Mouse (Mus musculus) embryonic facial prominence, embryonic 13.5 days (tissue): ENCODE data around the gene Slain1. TPM values are rescaled to one million over a fixed set of nuclear protein-coding genes. Genes with fewer than 3 reads are reported as not detected.

Experiments used
- ATAC-seq: fragments of 200-750 bp; cut with Nextera tagmentation; 2 replicates; pipeline ENCODE4 v1.8.0; 2017; ENCODE audit warnings: low read depth; ENCODE audit not compliant: insufficient number of reproducible peaks, insufficient read depth, low FRiP score, low TSS enrichment
- H3K27ac ChIP-seq: fragments of 300-500 bp; sonication (generic); 2 replicates; pipeline ENCODE4 v1.5.1; 2015; ENCODE audit warnings: moderate library complexity, mild to moderate bottlenecking, inconsistent platforms
- H3K27me3 ChIP-seq: fragments of 300-500 bp; sonication (generic); 2 replicates; pipeline ENCODE4 v1.6.1; 2015; ENCODE audit warnings: mild to moderate bottlenecking, inconsistent platforms
- H3K36me3 ChIP-seq: fragments of 300-500 bp; sonication (generic); 2 replicates; pipeline ENCODE4 v1.6.1; 2015; ENCODE audit warnings: mild to moderate bottlenecking, inconsistent platforms
- H3K4me1 ChIP-seq: fragments of 300-500 bp; sonication (generic); 2 replicates; pipeline ENCODE4 v1.6.1; 2015; ENCODE audit warnings: inconsistent platforms
- H3K4me2 ChIP-seq: fragments of 300-500 bp; sonication (generic); 2 replicates; pipeline ENCODE4 v1.6.1; 2015; ENCODE audit warnings: moderate library complexity, mild to moderate bottlenecking, inconsistent platforms
- H3K4me3 ChIP-seq: fragments of 300-500 bp; sonication (generic); 2 replicates; pipeline ENCODE4 v1.5.1; 2015; ENCODE audit warnings: mild to moderate bottlenecking, inconsistent platforms
- H3K9ac ChIP-seq: fragments of 300-500 bp; sonication (generic); 2 replicates; pipeline ENCODE4 v1.6.1; 2015; ENCODE audit warnings: mild to moderate bottlenecking, inconsistent platforms
- H3K9me3 ChIP-seq: fragments of 300-500 bp; sonication (generic); 2 replicates; pipeline ENCODE4 v1.6.1; 2016; ENCODE audit warnings: inconsistent platforms
- WGBS: fragments of 180-500 bp; shearing (Covaris S2); methylation state at CpG from one replicate; pipeline ENCODE4 v1.1.7; 2015; ENCODE audit warnings: mixed read lengths; 5-methylcytosine and 5-hydroxymethylcytosine counted together
- microRNA-seq: library from miRNA; unstranded; fragments of <30 nt; microRNA quantifications from one replicate; pipeline ENCODE4, GENCODE M21; 2016
- polyA plus RNA-seq: library from polyadenylated mRNA; unstranded; fragments of >200 nt; fragmentation: Nextera tagmentation; extraction: Ambion mirVana; gene quantifications from 2 replicates; pipeline ENCODE4 v1.2.1, GENCODE M21; 2015

Slain1 gene
- polyA plus RNA-seq, 1 experiment from 2014 or later, result 1.7 TPM

DNA sequence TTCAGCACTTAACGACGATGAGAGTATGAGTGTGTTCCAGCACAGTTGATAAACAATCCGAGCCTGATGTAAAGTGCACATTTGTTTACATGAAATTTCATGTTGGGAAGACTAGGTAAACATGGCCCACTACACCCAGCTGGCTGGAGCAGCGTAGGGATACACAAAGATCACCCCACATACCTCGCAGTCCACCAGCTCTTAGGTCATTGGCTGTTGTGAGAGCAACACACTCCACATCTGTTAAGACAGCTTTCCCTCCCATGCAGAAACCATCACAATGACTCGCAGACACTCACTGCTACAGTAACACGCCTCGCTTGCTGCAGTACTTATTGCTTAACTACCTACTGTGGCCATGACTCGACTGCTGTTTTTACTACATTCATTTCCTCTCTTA lies 104.4 kb downstream of the Slain1 start:
- H3K4me2 ChIP-seq, result no peak overlapping the region
- no peaks in the 10 kb centered on the region; the same call in 1 of the 2 replicates for H3K4me1 ChIP-seq
- WGBS, result 85% methylated on average over 9 of the region's 9 CpGs
- no peak for ATAC-seq
- H3K9me3 ChIP-seq, result no peaks in the 10 kb centered on the region
- H3K27me3 ChIP-seq, result no peaks in the 10 kb centered on the region
- no peak overlapping the region for H3K9ac ChIP-seq
- H3K27ac ChIP-seq, result no peak overlapping the region
- no peaks in the 10 kb centered on the region for H3K36me3 ChIP-seq
- H3K4me3 ChIP-seq, result no peak overlapping the region

Small RNA genes within 50 kb of the gene (microRNA-seq; reads per million reads assigned to microRNA genes)
- not detected for gene Gm22877

Other genes starting within 250 kb of the Slain1 start
- gene Scel, start 136.9 kb upstream of the Slain1 start, polyA plus RNA-seq, result 2.4 and 2.5 TPM in 2 replicates
- gene Ednrb, start 194.2 kb downstream of the Slain1 start, polyA plus RNA-seq, result 21.3 and 24.2 TPM in 2 replicates